Mouse (Mus musculus): ENCODE results near the gene Dennd6a.

GRCm38 (mm10) chr14:26662016-26662415, 88.4 kb downstream of the Dennd6a start:
- TF ChIP-seq CTCF (IDR thresholded peaks at IDR 0.05; ENCODE audit: low read depth, low read length), result no peak
- no peak for TF ChIP-seq TAL1 (conservative IDR thresholded peaks at IDR 0.05; ENCODE audit: low read depth, low read length)
- TF ChIP-seq GATA1 (IDR thresholded peaks at IDR 0.05; ENCODE audit: borderline replicate concordance, low read length), result no peak
- no peak for TF ChIP-seq GATA2 (IDR thresholded peaks at IDR 0.05; ENCODE audit: borderline replicate concordance, low read depth, low read length)
- TF ChIP-seq POLR2AphosphoS5 (IDR thresholded peaks at IDR 0.05; ENCODE audit: insufficient replicate concordance, low read depth, low read length), result no peak
